Mouse (Mus musculus) liver, postnatal 0 days (tissue): Measurements from ENCODE around the gene Pex14. TPM values are rescaled to one million over a fixed set of nuclear protein-coding genes. Genes with fewer than 3 reads are reported as not detected.

Experiments used
- ATAC-seq: fragments of 200-750 bp; cut with Nextera tagmentation; 2 replicates; pipeline ENCODE4 v1.8.0; 2017; ENCODE audit warnings: mild to moderate bottlenecking, moderate library complexity
- DNase-seq: peaks from one replicate; pipeline ENCODE4 v3.0.0-alpha.2; 2016
- H3K27ac ChIP-seq: fragments of 300-500 bp; sonication (generic); 2 replicates; pipeline ENCODE4 v1.5.1; 2014; ENCODE audit warnings: antibody characterized with exemption, moderate library complexity, mild to moderate bottlenecking, low read depth
- H3K27me3 ChIP-seq: fragments of 300-500 bp; sonication (generic); 2 replicates; pipeline ENCODE4 v1.6.1; 2014; ENCODE audit warnings: low read length, control low read depth, mixed read lengths; ENCODE audit not compliant: insufficient read depth
- H3K36me3 ChIP-seq: fragments of 300-500 bp; sonication (generic); replicated peaks from 2 replicates; pipeline ENCODE4 v1.6.1; 2014; ENCODE audit warnings: mild to moderate bottlenecking, control low read depth, low read length, moderate library complexity, mixed read lengths; ENCODE audit not compliant: insufficient read depth
- H3K4me1 ChIP-seq: fragments of 300-500 bp; sonication (generic); 2 replicates; pipeline ENCODE4 v1.6.1; 2014; ENCODE audit warnings: antibody characterized with exemption, mild to moderate bottlenecking, control low read depth; ENCODE audit not compliant: insufficient read depth
- H3K4me2 ChIP-seq: fragments of 300-500 bp; sonication (generic); 2 replicates; pipeline ENCODE4 v1.6.1; 2014; ENCODE audit warnings: low read depth, mild to moderate bottlenecking, low read length, moderate library complexity, mixed read lengths
- H3K4me3 ChIP-seq: fragments of 300-500 bp; sonication (generic); 2 replicates; pipeline ENCODE4 v1.5.1; 2014; ENCODE audit warnings: low read depth, low read length
- H3K9ac ChIP-seq: fragments of 300-500 bp; sonication (generic); replicated peaks from 2 replicates; pipeline ENCODE4 v1.6.1; 2014; ENCODE audit warnings: mild to moderate bottlenecking, moderate library complexity
- H3K9me3 ChIP-seq: fragments of 300-500 bp; sonication (generic); 2 replicates; pipeline ENCODE4 v1.6.1; 2016; ENCODE audit warnings: mild to moderate bottlenecking, control low read depth, low read length, mixed read lengths
- CTCF ChIP-seq: sonication (generic); IDR thresholded peaks from 2 replicates; pipeline ENCODE4 v1.5.1; 2016; ENCODE audit warnings: antibody characterized with exemption, low read depth
- EP300 ChIP-seq: IDR thresholded peaks from 2 replicates; pipeline ENCODE4 v1.6.1; 2016; ENCODE audit warnings: antibody characterized with exemption, low read depth, mild to moderate bottlenecking
- WGBS: fragments of 180-500 bp; shearing (Covaris S2); extraction: QIAGEN DNeasy Blood & Tissue Kit; methylation state at CpG from one replicate; pipeline ENCODE4 v1.1.7; 2014; ENCODE audit not compliant: insufficient replicate concordance; 5-methylcytosine and 5-hydroxymethylcytosine counted together
- polyA plus RNA-seq: library from polyadenylated mRNA; unstranded; fragments of >200 nt; fragmentation: Nextera tagmentation; extraction: Ambion mirVana; gene quantifications from 2 replicates; pipeline ENCODE4 v1.2.1, GENCODE M21; 2015

Pex14 gene
- polyA plus RNA-seq, 1 experiment from 2014 or later: 53.6 TPM

DNA sequence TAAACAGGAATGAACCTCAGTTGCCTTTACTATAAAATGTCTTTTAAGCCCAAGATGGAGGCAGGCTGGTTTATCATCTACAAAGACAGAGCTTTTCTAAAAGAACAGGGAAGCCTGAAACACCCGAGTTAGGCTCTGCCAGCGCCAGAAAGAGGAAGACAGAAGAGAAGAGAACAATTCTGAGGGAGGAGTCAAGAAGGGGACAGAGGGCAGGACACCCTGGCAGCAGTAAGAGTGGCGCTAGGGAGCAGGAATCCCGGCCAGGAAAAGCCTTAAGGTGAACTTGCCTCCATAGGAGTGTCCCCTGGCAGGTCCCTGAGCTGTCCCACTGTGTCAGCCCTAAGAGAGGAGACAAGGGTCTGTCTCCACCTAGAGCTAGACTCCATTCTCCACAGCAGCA, 43.9 kb upstream of the Pex14 start:
- Histone ChIP-seq H3K9ac (no peak overlapping the region), H3K27me3 (no peaks in the 10 kb centered on the region), H3K4me2 (no peak overlapping the region), H3K4me3 (no peak overlapping the region), H3K9me3 (no peaks in the 10 kb centered on the region), H3K27ac (no peak overlapping the region), H3K36me3 (no peaks in the 10 kb centered on the region), H3K4me1 (peaks cover 16% of the 10 kb centered on the region)
- DNase-seq (no peak), ATAC-seq (no peak)
- 21% methylated on average over 4 of the region's 4 CpGs for WGBS
- TF ChIP-seq EP300 (no peak), CTCF (no peak)

DNA sequence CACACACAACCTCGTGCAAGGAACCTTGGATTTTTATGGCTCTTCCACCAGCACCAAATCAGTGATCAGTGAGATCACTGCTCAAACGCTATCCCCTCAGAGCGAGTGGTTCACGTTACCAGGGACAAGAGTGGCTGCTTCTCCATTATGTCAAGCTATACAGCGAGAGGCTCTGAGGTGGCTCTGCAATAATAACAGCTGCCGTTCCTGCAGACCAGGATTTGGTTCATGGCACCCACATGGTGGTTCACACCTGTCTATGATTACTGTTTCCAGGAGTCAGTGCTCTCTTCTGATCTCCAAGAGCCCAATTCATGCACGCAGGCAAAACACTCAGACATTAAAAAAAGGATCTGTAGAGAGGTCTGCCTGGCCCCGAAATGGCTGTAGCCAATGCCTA, 38.8 kb upstream of the Pex14 start:
- Histone ChIP-seq H3K27me3 (no peaks in the 10 kb centered on the region), H3K4me1 (peaks cover 8% of the 10 kb centered on the region), H3K9ac (no peak overlapping the region), H3K9me3 (no peaks in the 10 kb centered on the region), H3K4me3 (no peak overlapping the region), H3K27ac (no peak overlapping the region), H3K4me2 (no peak overlapping the region), H3K36me3 (no peaks in the 10 kb centered on the region)
- DNase-seq (no peak), ATAC-seq (no peak)
- TF ChIP-seq EP300 (no peak), CTCF (no peak)
- 84% methylated on average over 8 of the region's 8 CpGs for WGBS

DNA sequence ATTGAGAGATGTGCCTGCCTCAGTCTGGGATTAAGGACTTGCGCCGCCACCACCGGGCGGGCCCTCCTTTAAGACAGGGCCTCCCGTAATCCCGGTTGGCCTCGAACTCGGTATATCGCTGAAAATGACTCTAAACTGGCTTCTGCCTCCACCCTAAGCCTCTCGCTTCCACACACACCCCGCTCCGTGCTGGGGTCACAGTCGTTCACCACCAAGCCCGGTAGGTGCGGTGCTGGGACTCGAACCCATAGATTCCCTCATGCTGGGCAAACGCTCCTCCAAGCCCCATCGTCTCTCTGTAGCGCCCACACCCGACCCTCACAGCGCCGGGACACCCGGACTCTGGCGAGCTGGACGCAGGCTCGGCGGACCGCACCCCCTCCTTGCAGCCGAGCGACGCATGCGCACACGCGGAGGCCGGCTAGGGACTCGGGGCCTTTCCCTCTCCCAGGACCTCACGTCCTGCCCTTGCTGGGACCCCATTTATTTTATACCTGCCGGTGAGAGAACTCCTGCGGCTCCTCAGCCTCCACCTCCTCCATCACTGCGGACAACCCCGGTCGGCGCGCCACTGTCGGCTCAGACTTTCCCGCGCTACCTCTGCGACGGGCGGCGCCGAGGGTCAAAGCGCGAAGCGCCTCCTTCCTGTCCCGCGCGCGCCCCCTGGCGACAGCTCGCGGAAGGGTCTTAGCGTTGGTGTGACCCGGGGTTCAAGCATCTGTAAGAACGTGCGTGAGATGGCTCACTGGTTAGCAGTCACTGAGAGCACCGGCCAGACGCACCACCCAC, 37.5 kb upstream of the Pex14 start, which contains the start of gene Cenps:
Gene Cenps (minus strand): TSS at position 648 of the 789 bp plus-strand sequence.
- no peaks in the 10 kb centered on the region for H3K9me3 ChIP-seq
- peak within 1 kb of the TSS; percentile 79 for H3K4me3 ChIP-seq
- ATAC-seq: peak; percentile 91
- H3K4me2 ChIP-seq: peak within 1 kb of the TSS; percentile 86
- DNase-seq: peak; percentile 94
- H3K27me3 ChIP-seq: no peaks in the 10 kb centered on the region
- peaks cover 8% of the 10 kb centered on the region for H3K4me1 ChIP-seq
- peak within 1 kb of the TSS; percentile 67 for H3K27ac ChIP-seq
- no peaks in the 10 kb centered on the region for H3K36me3 ChIP-seq
- TF ChIP-seq CTCF (peak; percentile 100), EP300 (peak; percentile 67; the same call in 1 of the 2 replicates)
- 1% methylated on average over 68 of the region's 68 CpGs for whole genome bisulfite sequencing
- peak within 1 kb of the TSS; percentile 74 for H3K9ac ChIP-seq

DNA sequence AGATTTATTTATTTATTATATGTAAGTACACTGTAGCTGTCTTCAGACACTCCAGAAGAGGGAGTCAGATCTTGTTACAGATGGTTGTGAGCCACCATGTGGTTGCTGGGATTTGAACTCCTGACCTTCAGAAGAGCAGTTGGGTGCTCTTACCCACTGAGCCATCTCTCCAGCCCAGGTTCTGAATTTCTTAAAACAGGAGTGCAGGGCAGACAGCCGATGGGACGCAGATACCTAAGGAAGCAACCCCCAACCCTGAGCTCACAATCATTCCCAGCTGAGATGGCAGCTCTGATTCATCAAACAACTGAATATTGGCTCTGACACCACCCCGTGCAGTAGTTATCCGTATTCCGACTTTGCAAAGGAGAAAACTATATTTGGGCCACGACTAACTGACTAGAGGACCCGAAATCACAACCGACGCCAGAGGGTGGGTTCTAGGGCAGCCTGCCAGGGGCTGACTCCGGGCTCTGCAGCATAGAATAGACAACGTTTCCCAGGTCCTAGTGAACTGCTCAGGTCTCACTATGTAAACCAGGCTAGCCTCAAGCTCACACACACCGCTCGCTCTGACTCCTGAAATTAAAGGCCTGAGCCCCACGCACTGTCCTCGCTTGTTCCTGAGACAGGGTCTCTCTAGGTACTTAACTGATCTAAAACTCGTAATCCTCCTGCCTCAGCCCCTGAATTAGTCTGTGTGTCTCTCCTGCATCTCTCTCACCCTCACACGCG, 36.6 kb upstream of the Pex14 start:
- Histone ChIP-seq H3K36me3 (no peaks in the 10 kb centered on the region), H3K4me1 (peaks cover 8% of the 10 kb centered on the region), H3K9ac (peak overlapping the region; percentile 74), H3K27ac (0 out of 2 replicates have a peak overlapping the region, but pooled peaks have one; percentile 67), H3K27me3 (no peaks in the 10 kb centered on the region), H3K4me3 (peak overlapping the region; percentile 79), H3K4me2 (peak overlapping the region; percentile 86), H3K9me3 (no peaks in the 10 kb centered on the region)
- no peak for TF ChIP-seq CTCF
- no peak for TF ChIP-seq EP300
- no peak for DNase-seq
- WGBS: 72% methylated on average over 18 of the region's 18 CpGs
- no peak for ATAC-seq

DNA sequence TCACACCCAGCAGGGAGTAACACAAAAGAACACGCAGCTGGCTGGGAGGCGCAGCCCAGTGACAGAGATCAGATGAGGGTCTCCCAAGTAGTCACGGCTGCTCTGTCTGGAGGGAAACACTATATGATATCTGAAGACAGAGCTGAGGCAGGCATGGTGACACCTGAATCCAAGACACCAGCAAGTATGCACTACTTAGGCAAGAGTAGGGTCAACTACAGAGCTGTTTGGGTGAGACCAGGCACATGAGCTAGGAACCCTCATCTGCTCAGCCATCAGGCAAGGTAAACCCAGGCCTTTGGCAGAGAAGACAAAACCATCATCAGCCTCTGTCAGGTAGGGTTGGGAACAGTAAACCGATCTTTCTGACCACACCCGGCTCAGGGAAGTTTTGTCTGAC, 33.7 kb upstream of the Pex14 start:
- Histone ChIP-seq H3K4me3 (no peak overlapping the region), H3K9ac (no peak overlapping the region), H3K27me3 (no peaks in the 10 kb centered on the region), H3K4me1 (peaks cover 8% of the 10 kb centered on the region), H3K36me3 (0 out of 2 replicates have a peak, but pooled peaks cover 2% of the 10 kb centered on the region), H3K27ac (peak overlapping the region; percentile 39), H3K4me2 (no peak overlapping the region), H3K9me3 (no peaks in the 10 kb centered on the region)
- 79% methylated on average over 5 of the region's 5 CpGs for WGBS
- no peak for DNase-seq
- TF ChIP-seq EP300 (no peak), CTCF (no peak)
- no peak for ATAC-seq
